In genomic region chr15:84351915-84352844, GRCm38 (mm10) we compare ENCODE assay signal across 10 mouse cellular contexts. TPM values are rescaled to one million over a fixed set of nuclear protein-coding genes. Genes with fewer than 3 reads are reported as not detected.
DNase-seq lines count a peak whose midpoint lies in the region; ATAC-seq and TF ChIP-seq lines count a peak whose summit lies in the region.
"Had no signal": no experiment of that assay in that cellular context is flagged by ENCODE, and none has a peak within 500 bp of the region (broad histone marks: within the 10 kb centered on the region; RNA-seq: fewer than 3 reads in every experiment).

No protein-coding gene starts in this region.

- intact Hi-C loops in gastrocnemius, adult 2 months (cut with DNase I) = no loop called here

- H3K9me3 ChIP-seq in kidney, embryonic 15.5 days (replicated peaks) = peaks cover 5% of the 10 kb centered on the region; the same call in 1 of the 2 replicates
- H3K9me3 ChIP-seq in forebrain, embryonic 15.5 days = no peaks in the 10 kb centered on the region; the same call in 1 of the 2 replicates
- no peaks in the 10 kb centered on the region for H3K9me3 ChIP-seq in midbrain, embryonic 16.5 days (replicated peaks; ENCODE audit: control insufficient read depth, low read length, poor library complexity, severe bottlenecking)

- H3K9ac ChIP-seq in kidney, embryonic 15.5 days = no peak overlapping the region
- H3K9ac ChIP-seq in forebrain, embryonic 15.5 days (replicated peaks) = no peak overlapping the region
- no peak overlapping the region for H3K9ac ChIP-seq in midbrain, embryonic 16.5 days (ENCODE audit: low read depth, low read length)

- H3K4me1 ChIP-seq in kidney, embryonic 15.5 days = peaks cover 22% of the 10 kb centered on the region
- peaks cover 14% of the 10 kb centered on the region for H3K4me1 ChIP-seq in forebrain, embryonic 15.5 days
- no peaks in the 10 kb centered on the region for H3K4me1 ChIP-seq in midbrain, embryonic 16.5 days (ENCODE audit: control insufficient read depth, insufficient read depth, low read length)

- no peaks in the 10 kb centered on the region for H3K27me3 ChIP-seq in kidney, embryonic 15.5 days
- H3K27me3 ChIP-seq in forebrain, embryonic 15.5 days = no peaks in the 10 kb centered on the region
- no peaks in the 10 kb centered on the region for H3K27me3 ChIP-seq in midbrain, embryonic 16.5 days (ENCODE audit: control insufficient read depth, insufficient read depth, low read depth, low read length)
- H3K27me3 ChIP-seq: CH12.LX had no signal

- no peak overlapping the region for H3K4me3 ChIP-seq in kidney, embryonic 15.5 days (replicated peaks)
- no peak overlapping the region for H3K4me3 ChIP-seq in forebrain, embryonic 15.5 days
- H3K4me3 ChIP-seq in midbrain, embryonic 16.5 days (ENCODE audit: low read depth, low read length) = no peak overlapping the region
- H3K4me3 ChIP-seq in gastrocnemius, adult 2 months = no peak overlapping the region

- WGBS in kidney, embryonic 15.5 days = 54% methylated on average over 21 of the region's 21 CpGs
- WGBS in forebrain, embryonic 15.5 days = 57% methylated on average over 21 of the region's 21 CpGs
- WGBS in midbrain, embryonic 16.5 days = 58% methylated on average over 21 of the region's 21 CpGs

- no peak overlapping the region for H3K4me2 ChIP-seq in kidney, embryonic 15.5 days
- H3K4me2 ChIP-seq in forebrain, embryonic 15.5 days (replicated peaks) = no peak overlapping the region
- no peak overlapping the region for H3K4me2 ChIP-seq in midbrain, embryonic 16.5 days (ENCODE audit: low read length)

- no peak for TF ChIP-seq CTCF in gastrocnemius, adult 2 months (IDR thresholded peaks at IDR 0.05)

- H3K27ac ChIP-seq in kidney, embryonic 15.5 days = 0 out of 2 replicates have a peak overlapping the region, but pooled peaks have one; percentile 24
- H3K27ac ChIP-seq in forebrain, embryonic 15.5 days (replicated peaks) = peak overlapping the region; percentile 77
- H3K27ac ChIP-seq in midbrain, embryonic 16.5 days (ENCODE audit: low read length) = peak overlapping the region; percentile 23; the same call in 1 of the 2 replicates
- H3K27ac ChIP-seq in gastrocnemius, adult 2 months = no peak overlapping the region

- H3K36me3 ChIP-seq in kidney, embryonic 15.5 days = no peaks in the 10 kb centered on the region
- no peaks in the 10 kb centered on the region for H3K36me3 ChIP-seq in forebrain, embryonic 15.5 days
- H3K36me3 ChIP-seq in midbrain, embryonic 16.5 days (ENCODE audit: control insufficient read depth, insufficient read depth, low read length) = no peaks in the 10 kb centered on the region

- no peak for DNase-seq in kidney, postnatal 36 days
- DNase-seq in layer of hippocampus, adult 18-20 months (ENCODE audit: low spot score in 2 of 2) = peak; percentile 56 to 72
- DNase-seq in urinary bladder, adult 18-20 months (ENCODE audit: low spot score in 2 of 2) = no peak
- no peak for DNase-seq in adrenal gland, postnatal 10 days
- DNase-seq in gastrocnemius, adult 2 months = no peak
- DNase-seq: kidney, adult 9 months had no signal

- no peak for ATAC-seq in kidney, embryonic 15.5 days (replicated peaks; ENCODE audit: low FRiP score)
- ATAC-seq in forebrain, embryonic 15.5 days (replicated peaks) = peak; percentile 84
- no peak for ATAC-seq in midbrain, embryonic 16.5 days

RNA-seq across cellular contexts. Expression of gene Parvg, which starts 28.4 kb away (rescaled TPM):
- polyA plus RNA-seq in kidney, embryonic 15.5 days (2015; fragmentation: Nextera tagmentation; extraction: Ambion mirVana) = 1.4 and 2.2 TPM in 2 replicates
- 0.75 and 1.0 TPM in 2 replicates for polyA plus RNA-seq in forebrain, embryonic 15.5 days (2015; fragmentation: Nextera tagmentation; extraction: Ambion mirVana)
- total RNA-seq in layer of hippocampus, adult 18-20 months (2021) = 10 to 100 TPM; 23.9 TPM
- polyA plus RNA-seq in midbrain, embryonic 16.5 days (2015; fragmentation: Nextera tagmentation; extraction: Ambion mirVana) = 1.0 and 1.1 TPM in 2 replicates
- 1 to 10 TPM; 3.6 to 4.4 TPM for total RNA-seq in adrenal gland, postnatal 10 days (2021)
- total RNA-seq in gastrocnemius, adult 2 months (2021) = under 1 TPM; 0.53 to 0.54 TPM

Comparison
In these comparisons a context has a peak if more than half of its experiments do, and no peak if none do; other contexts are left out.
1. DNase-seq: peak in layer of hippocampus, adult 18-20 months (2 of 2); none in kidney, postnatal 36 days (0 of 2), urinary bladder, adult 18-20 months (0 of 2), adrenal gland, postnatal 10 days (single experiment) and gastrocnemius, adult 2 months (single experiment).
2. RNA of gene Parvg, which starts 28.4 kb away (total RNA-seq): 23.9 TPM in layer of hippocampus, adult 18-20 months; 3.6 to 4.4 TPM in adrenal gland, postnatal 10 days and 0.53 to 0.54 TPM in gastrocnemius, adult 2 months; every median in the first group is over 4 times any median in the second.